Mouse (Mus musculus): Measurements from ENCODE around the gene Nfe2.

- TF ChIP-seq CTCF (conservative IDR thresholded peaks at IDR 0.05; ENCODE audit: insufficient read depth, insufficient read length, low read depth, low read length) (no peak), POLR2A (IDR thresholded peaks at IDR 0.05; ENCODE audit: low read depth, low read length) (no peak)
These were observed 41.9 kb upstream of the Nfe2 start for GRCm38 (mm10) chr15:103300067-103300471.
